Mouse (Mus musculus): ENCODE data around the gene Tmem120a.

DNA sequence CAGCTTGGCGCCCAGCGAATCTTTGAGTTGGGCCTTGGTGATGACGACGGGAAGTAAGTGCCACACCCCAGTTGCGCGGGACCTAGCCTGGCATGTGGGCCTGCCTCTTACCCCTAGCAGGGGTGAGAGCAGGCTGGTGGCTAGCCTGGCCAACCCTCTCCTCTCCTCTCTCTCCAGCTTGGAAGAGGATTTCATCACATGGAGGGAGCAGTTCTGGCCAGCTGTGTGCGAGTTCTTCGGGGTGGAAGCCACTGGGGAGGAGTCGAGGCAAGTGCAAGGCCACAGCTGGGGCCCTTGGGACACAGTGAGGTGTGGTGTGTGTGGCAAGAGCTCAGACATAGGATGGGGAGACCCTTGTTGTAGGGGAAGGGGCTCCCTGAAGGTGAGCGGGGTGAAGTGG, 13.3 kb downstream of the Tmem120a start:
- TF ChIP-seq ZC3H11A (IDR thresholded peaks at IDR 0.05; ENCODE audit: borderline replicate concordance, low read depth, low read length) (no peak), CHD2 (IDR thresholded peaks at IDR 0.05; ENCODE audit: low read depth, low read length) (no peak)

Measured in ES-E14 (cell line).